Mouse (Mus musculus): ENCODE measurements around the gene Atp10a. TPM values are rescaled to one million over a fixed set of nuclear protein-coding genes. Genes with fewer than 3 reads are reported as not detected.
A peak's percentile ranks its signal among the peaks of the same experiment; 100 is the strongest.

Atp10a gene
- polyA plus RNA-seq, 1 experiment: 3.4 TPM

GRCm38 (mm10) chr7:58668617-58669016, 12.7 kb downstream of the Atp10a start:
- Histone ChIP-seq H3K27ac (replicated peaks; ENCODE audit: low read depth, low read length) (no peak overlapping the region), H3K4me3 (ENCODE audit: insufficient read depth, low read depth, low read length) (no peak overlapping the region), H3K4me1 (ENCODE audit: control insufficient read depth, insufficient read depth, insufficient read length, low read length) (no peaks in the 10 kb centered on the region)

GRCm38 (mm10) chr7:58676075-58676474, 20.1 kb downstream of the Atp10a start:
- H3K27ac ChIP-seq (replicated peaks; ENCODE audit: low read depth, low read length): no peak overlapping the region
- H3K4me3 ChIP-seq (ENCODE audit: insufficient read depth, low read depth, low read length): no peak overlapping the region
- H3K4me1 ChIP-seq (ENCODE audit: control insufficient read depth, insufficient read depth, insufficient read length, low read length): no peaks in the 10 kb centered on the region

DNA sequence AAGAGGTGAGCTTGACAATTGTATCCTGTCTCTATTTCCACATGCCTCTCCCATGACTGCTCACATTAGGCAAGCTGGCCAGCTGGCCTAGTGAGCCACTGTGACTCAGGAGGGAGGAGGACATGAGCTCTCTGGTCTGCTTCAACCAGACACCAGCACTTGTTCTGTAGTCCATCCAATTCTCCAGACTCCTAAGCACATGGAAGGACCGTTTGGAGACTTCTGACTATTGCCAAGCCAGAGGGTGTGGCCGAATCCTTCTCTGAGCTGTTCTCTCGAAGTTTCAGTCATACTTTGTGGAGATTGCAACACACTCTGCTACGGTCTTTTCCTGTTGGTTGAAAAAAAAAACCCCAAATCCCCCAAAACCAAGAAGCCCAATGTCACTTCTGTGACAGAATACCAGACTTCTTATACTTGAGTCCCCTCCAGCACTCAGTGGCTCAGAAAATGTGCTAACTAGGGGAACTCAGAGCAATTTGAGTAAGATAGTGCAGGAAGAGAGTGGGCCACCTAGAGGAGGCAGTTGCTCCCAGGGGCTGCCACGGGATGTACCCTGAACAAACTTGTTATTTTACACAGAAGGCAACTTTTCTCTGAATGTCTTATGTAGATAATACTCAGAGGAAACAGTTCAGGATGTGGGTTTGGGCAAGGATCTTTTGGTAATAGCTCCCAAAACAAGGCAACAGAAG, 21.3 kb downstream of the Atp10a start:
- Histone ChIP-seq H3K4me1 (ENCODE audit: control insufficient read depth, insufficient read depth, insufficient read length, low read length) (no peaks in the 10 kb centered on the region), H3K27ac (replicated peaks; ENCODE audit: low read depth, low read length) (0 out of 2 replicates have a peak overlapping the region, but pooled peaks have one; percentile 38), H3K4me3 (ENCODE audit: insufficient read depth, low read depth, low read length) (no peak overlapping the region)

DNA sequence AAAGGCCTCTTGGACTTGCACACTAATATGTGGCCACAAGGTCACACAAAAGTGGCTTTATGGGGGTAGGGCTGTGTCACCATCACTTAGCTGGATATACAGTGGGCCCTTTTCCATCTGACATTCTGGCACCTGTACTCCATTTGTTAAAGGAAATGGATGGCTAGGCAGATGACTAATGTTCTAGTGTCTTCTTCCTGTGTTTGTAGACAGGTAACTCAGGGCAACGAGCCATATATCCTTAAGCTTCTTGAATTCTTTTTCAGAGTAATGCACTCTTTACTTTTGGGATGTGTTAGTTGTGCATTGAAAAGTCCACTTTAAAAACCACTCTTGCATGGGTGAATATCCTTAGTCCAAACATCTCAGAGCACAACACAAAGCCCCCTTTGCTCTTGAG, 30.0 kb downstream of the Atp10a start:
- H3K27ac ChIP-seq (replicated peaks; ENCODE audit: low read depth, low read length): no peak overlapping the region
- no peak overlapping the region for H3K4me3 ChIP-seq (ENCODE audit: insufficient read depth, low read depth, low read length)
- no peaks in the 10 kb centered on the region for H3K4me1 ChIP-seq (ENCODE audit: control insufficient read depth, insufficient read depth, insufficient read length, low read length)

DNA sequence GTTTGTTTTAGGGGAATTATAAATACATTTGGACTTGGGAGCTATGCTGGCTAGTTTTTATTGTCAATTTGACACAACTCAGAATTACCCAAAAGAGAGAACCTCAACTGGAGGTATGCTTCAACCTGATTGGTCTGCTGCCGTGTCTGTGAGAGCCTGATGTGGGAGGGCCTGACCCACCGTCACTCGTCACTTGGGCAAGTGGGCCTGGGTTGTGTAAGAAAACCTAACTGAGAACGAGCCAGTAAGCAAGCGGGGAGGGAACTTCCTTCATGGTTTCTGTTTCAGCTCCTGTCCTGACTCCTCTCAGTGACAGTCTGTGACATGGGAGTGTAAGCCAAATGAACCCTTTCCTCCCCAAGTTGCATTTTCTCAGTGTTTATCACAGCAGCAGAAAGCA, 30.6 kb downstream of the Atp10a start:
- Histone ChIP-seq H3K4me1 (ENCODE audit: control insufficient read depth, insufficient read depth, insufficient read length, low read length) (no peaks in the 10 kb centered on the region), H3K4me3 (ENCODE audit: insufficient read depth, low read depth, low read length) (no peak overlapping the region), H3K27ac (replicated peaks; ENCODE audit: low read depth, low read length) (no peak overlapping the region)

DNA sequence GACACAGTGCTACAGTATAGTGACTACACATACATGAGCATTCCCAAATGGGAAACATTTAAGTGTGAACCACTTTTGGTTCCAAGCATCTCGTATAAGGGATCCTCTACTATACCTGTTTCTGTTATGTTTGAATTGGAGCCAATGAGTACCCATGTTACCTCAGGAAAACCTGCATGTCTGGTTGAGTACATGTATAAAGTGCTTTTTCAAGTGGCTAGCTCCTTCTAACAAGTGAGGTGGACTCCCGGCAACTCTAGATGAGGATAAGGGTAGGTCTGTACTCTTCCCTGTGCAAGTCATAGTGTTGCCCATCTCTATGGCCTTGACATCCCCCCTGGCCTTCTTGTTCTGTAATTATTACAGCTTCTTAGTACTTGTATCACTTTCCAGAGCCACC, 31.0 kb downstream of the Atp10a start:
- no peak overlapping the region for H3K4me3 ChIP-seq (ENCODE audit: insufficient read depth, low read depth, low read length)
- no peaks in the 10 kb centered on the region for H3K4me1 ChIP-seq (ENCODE audit: control insufficient read depth, insufficient read depth, insufficient read length, low read length)
- H3K27ac ChIP-seq (replicated peaks; ENCODE audit: low read depth, low read length): no peak overlapping the region

DNA sequence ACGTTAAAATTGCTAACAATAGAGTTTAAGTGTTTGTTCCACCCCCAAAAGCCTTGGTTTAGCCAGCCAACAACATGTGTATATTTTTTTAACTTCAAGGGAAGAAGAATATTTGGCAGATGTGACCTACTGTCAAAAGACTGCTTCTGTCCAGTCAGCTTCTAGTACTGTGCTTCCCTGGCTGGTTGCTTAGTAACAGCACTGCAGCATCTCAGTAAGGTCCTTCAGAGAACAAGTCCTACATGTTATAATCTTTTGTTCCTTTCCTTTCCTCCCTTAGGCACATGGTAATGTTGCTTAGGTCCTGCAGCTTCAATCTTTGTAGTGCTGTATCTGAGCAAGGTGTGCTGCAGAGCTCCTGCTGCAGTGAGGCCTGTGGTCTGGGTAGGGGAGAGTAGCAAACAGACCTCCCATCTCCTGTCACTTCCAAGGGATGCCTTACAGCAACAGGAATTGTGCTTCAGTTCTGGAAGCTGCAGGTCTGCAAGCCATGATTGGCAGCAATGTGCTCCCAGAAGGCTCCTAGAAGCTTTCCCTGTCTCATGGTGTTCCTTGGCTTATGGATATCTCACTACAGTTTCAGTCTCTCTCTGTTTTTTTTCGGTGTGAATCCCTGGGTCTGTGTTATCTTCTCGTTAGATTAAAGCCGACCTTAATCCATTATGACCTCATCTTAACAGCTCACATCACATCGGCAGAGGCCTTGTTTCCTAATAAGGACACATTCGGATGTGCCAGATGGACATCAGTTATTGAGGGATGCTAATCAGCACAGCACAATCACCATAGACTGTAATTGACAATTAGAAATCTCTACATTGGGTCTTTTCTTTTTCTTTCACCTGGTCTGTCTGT, 34.3 kb downstream of the Atp10a start:
- Histone ChIP-seq H3K27ac (replicated peaks; ENCODE audit: low read depth, low read length) (no peak overlapping the region), H3K4me3 (ENCODE audit: insufficient read depth, low read depth, low read length) (no peak overlapping the region), H3K4me1 (ENCODE audit: control insufficient read depth, insufficient read depth, insufficient read length, low read length) (no peaks in the 10 kb centered on the region)

GRCm38 (mm10) chr7:58690997-58691596, 35.1 kb downstream of the Atp10a start:
- Histone ChIP-seq H3K4me1 (ENCODE audit: control insufficient read depth, insufficient read depth, insufficient read length, low read length) (no peaks in the 10 kb centered on the region), H3K27ac (replicated peaks; ENCODE audit: low read depth, low read length) (no peak overlapping the region), H3K4me3 (ENCODE audit: insufficient read depth, low read depth, low read length) (no peak overlapping the region)

- no peak overlapping the region for H3K27ac ChIP-seq (replicated peaks; ENCODE audit: low read depth, low read length)
- H3K4me3 ChIP-seq (ENCODE audit: insufficient read depth, low read depth, low read length): no peak overlapping the region
- no peaks in the 10 kb centered on the region for H3K4me1 ChIP-seq (ENCODE audit: control insufficient read depth, insufficient read depth, insufficient read length, low read length)
Measured at GRCm38 (mm10) chr7:58692704-58693103, 36.7 kb downstream of the Atp10a start.

DNA sequence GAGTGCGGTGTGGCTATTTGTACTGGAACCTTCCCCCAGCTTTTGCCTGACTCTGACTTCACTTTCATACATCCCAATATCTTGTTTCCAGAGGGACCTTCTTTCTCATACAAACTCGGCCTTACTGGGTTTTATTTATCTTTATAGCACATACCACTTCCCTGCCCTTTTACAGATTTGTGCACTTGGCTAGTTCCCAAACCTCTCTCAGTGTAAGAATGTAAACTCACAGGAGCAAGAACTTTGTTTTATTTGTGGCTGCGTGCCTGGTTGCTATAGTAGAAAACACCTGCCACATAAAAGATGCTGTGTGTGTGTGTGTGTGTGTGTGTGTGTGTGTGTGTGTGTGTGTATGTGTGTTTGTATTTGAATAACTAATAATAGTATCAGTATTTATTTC, 37.4 kb downstream of the Atp10a start:
- no peak overlapping the region for H3K27ac ChIP-seq (replicated peaks; ENCODE audit: low read depth, low read length)
- H3K4me3 ChIP-seq (ENCODE audit: insufficient read depth, low read depth, low read length): no peak overlapping the region
- H3K4me1 ChIP-seq (ENCODE audit: control insufficient read depth, insufficient read depth, insufficient read length, low read length): no peaks in the 10 kb centered on the region

DNA sequence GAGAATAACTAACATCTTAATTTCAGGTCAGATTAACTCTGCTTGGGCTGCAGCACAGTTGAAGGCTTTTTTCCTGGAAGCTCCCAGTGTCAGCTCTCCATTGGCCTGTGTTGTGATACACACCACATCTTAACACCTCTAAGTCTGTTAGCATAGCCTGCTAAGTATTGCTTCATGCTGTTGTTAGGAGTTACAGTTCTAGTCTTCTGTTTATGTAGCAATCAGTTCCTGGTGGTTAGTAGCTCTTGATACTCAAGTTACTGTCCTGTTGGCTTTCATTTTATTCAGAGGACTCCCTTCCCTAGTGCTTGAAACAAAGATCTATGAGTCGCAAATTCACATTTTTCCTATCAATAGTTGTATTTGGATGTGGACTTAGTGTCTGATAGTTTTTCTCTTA, 39.7 kb downstream of the Atp10a start:
- H3K27ac ChIP-seq (replicated peaks; ENCODE audit: low read depth, low read length): no peak overlapping the region
- H3K4me1 ChIP-seq (ENCODE audit: control insufficient read depth, insufficient read depth, insufficient read length, low read length): no peaks in the 10 kb centered on the region
- H3K4me3 ChIP-seq (ENCODE audit: insufficient read depth, low read depth, low read length): no peak overlapping the region

DNA sequence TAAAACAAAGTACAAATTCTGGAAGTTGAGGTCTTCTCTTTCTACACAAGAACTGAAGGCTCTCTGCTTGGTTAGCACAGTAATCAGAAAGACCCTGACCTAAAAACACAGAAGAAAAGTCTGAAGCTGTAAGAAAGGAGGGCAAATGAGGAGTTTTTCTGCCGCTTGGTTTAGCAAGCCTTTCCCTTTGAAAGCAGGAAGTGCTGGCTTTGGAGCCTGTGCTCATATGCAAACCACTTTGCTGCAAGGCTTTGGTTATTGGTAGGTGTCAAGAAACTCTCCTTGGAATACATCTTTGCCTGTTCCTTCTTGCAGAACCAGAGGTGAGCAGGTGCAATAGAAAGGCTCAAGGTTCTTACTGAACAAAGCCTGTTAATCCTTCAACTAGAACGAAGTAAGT, 41.1 kb downstream of the Atp10a start:
- Histone ChIP-seq H3K4me1 (ENCODE audit: control insufficient read depth, insufficient read depth, insufficient read length, low read length) (no peaks in the 10 kb centered on the region), H3K27ac (replicated peaks; ENCODE audit: low read depth, low read length) (no peak overlapping the region), H3K4me3 (ENCODE audit: insufficient read depth, low read depth, low read length) (no peak overlapping the region)

- Histone ChIP-seq H3K4me3 (ENCODE audit: insufficient read depth, low read depth, low read length) (no peak overlapping the region), H3K4me1 (ENCODE audit: control insufficient read depth, insufficient read depth, insufficient read length, low read length) (no peaks in the 10 kb centered on the region), H3K27ac (replicated peaks; ENCODE audit: low read depth, low read length) (no peak overlapping the region)
Measured at GRCm38 (mm10) chr7:58698738-58699442, 42.9 kb downstream of the Atp10a start.

- Histone ChIP-seq H3K27ac (replicated peaks; ENCODE audit: low read depth, low read length) (no peak overlapping the region), H3K4me1 (ENCODE audit: control insufficient read depth, insufficient read depth, insufficient read length, low read length) (no peaks in the 10 kb centered on the region), H3K4me3 (ENCODE audit: insufficient read depth, low read depth, low read length) (no peak overlapping the region)
Measured at GRCm38 (mm10) chr7:58701311-58701710, 45.3 kb downstream of the Atp10a start.

GRCm38 (mm10) chr7:58705158-58705557, 49.2 kb downstream of the Atp10a start:
- no peak overlapping the region for H3K4me3 ChIP-seq (ENCODE audit: insufficient read depth, low read depth, low read length)
- H3K4me1 ChIP-seq (ENCODE audit: control insufficient read depth, insufficient read depth, insufficient read length, low read length): no peaks in the 10 kb centered on the region
- no peak overlapping the region for H3K27ac ChIP-seq (replicated peaks; ENCODE audit: low read depth, low read length)
